Mouse (Mus musculus): ENCODE results near the gene Pms1.

GRCm38 (mm10) chr1:53291197-53291596 is 5.6 kb downstream of the Pms1 start:
- no peak for TF ChIP-seq EP300 (IDR thresholded peaks at IDR 0.05; ENCODE audit: low read depth)
- TF ChIP-seq CTCF (IDR thresholded peaks at IDR 0.05; ENCODE audit: low read depth): no peak

Measured in liver, postnatal 0 days (tissue).